ENCODE assay signal across 10 mouse cellular contexts in the genomic region with DNA sequence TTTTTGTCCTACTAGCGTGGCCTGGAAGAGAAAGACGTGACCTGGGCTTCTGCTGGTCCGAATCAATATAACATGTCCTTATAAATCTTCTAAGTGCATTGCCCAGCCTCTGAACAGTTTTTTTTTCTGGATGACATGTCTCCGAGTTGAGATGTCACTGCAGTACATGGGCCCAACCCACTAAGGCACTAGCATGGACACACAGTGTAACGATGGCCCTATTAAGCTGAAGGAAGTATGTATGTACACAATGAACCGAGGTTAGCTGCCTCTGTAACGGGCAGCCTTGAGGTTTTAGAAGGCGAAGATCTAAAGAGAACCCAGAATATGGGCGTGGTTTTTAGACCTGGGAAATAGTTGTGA. TPM values are rescaled to one million over a fixed set of nuclear protein-coding genes. Genes with fewer than 3 reads are reported as not detected.
DNase-seq lines count a peak whose midpoint lies in the region; ATAC-seq and TF ChIP-seq lines count a peak whose summit lies in the region.
"Had no signal": no experiment of that assay in that cellular context is flagged by ENCODE, and none has a peak within 500 bp of the region (broad histone marks: within the 10 kb centered on the region; RNA-seq: fewer than 3 reads in every experiment).

No protein-coding gene starts in this region.

- H3K27ac ChIP-seq in kidney, embryonic 15.5 days, result peak overlapping the region; percentile 94
- H3K27ac ChIP-seq in bone marrow macrophage, adult 2 months (ENCODE audit: insufficient read depth, low read depth, low read length), result peak overlapping the region; percentile 84
- peak overlapping the region; percentile 79; the same call in 1 of the 2 replicates for H3K27ac ChIP-seq in hindbrain, embryonic 12.5 days
- peak overlapping the region; percentile 76 for H3K27ac ChIP-seq in midbrain, embryonic 13.5 days

- TF ChIP-seq CTCF in bone marrow macrophage, adult 2 months (IDR thresholded peaks at IDR 0.05; ENCODE audit: low read depth, low read length), result no peak

- H3K4me2 ChIP-seq in kidney, embryonic 15.5 days, result peak overlapping the region; percentile 80
- H3K4me2 ChIP-seq in hindbrain, embryonic 12.5 days (replicated peaks), result peak overlapping the region; percentile 90
- H3K4me2 ChIP-seq in midbrain, embryonic 13.5 days (replicated peaks), result peak overlapping the region; percentile 94

- no peaks in the 10 kb centered on the region for H3K27me3 ChIP-seq in kidney, embryonic 15.5 days
- H3K27me3 ChIP-seq in hindbrain, embryonic 12.5 days, result no peaks in the 10 kb centered on the region
- no peaks in the 10 kb centered on the region for H3K27me3 ChIP-seq in midbrain, embryonic 13.5 days

- DNase-seq in kidney, postnatal 10 days, result no peak
- no peak for DNase-seq in yolk sac, embryonic 10.5 days (ENCODE audit: low spot score)
- no peak for DNase-seq in spleen, postnatal 10 days (ENCODE audit: low spot score in 2 of 2)
- no peak for DNase-seq in layer of hippocampus, adult 18-20 months (ENCODE audit: low spot score in 2 of 2)

- peak overlapping the region; percentile 91 for H3K4me3 ChIP-seq in kidney, embryonic 15.5 days (replicated peaks)
- H3K4me3 ChIP-seq in bone marrow macrophage, adult 2 months (ENCODE audit: insufficient read depth, low read length), result peak overlapping the region; percentile 78
- H3K4me3 ChIP-seq in hindbrain, embryonic 12.5 days, result peak overlapping the region; percentile 81
- peak overlapping the region; percentile 96 for H3K4me3 ChIP-seq in midbrain, embryonic 13.5 days (replicated peaks)

- TF ChIP-seq POLR2A in bone marrow macrophage, adult 2 months (IDR thresholded peaks at IDR 0.05; ENCODE audit: borderline replicate concordance, low read depth, low read length), result no peak

- WGBS in kidney, embryonic 15.5 days, result 8% methylated on average over 9 of the region's 9 CpGs
- 10% methylated on average over 9 of the region's 9 CpGs for WGBS in hindbrain, embryonic 12.5 days
- WGBS in midbrain, embryonic 13.5 days, result 9% methylated on average over 9 of the region's 9 CpGs

- no peaks in the 10 kb centered on the region for H3K9me3 ChIP-seq in kidney, embryonic 15.5 days (replicated peaks)
- H3K9me3 ChIP-seq in hindbrain, embryonic 12.5 days (replicated peaks), result no peaks in the 10 kb centered on the region
- no peaks in the 10 kb centered on the region for H3K9me3 ChIP-seq in midbrain, embryonic 13.5 days

- peaks cover 17% of the 10 kb centered on the region for H3K36me3 ChIP-seq in kidney, embryonic 15.5 days
- H3K36me3 ChIP-seq in hindbrain, embryonic 12.5 days, result peaks cover 8% of the 10 kb centered on the region; the same call in 1 of the 2 replicates
- peaks cover 11% of the 10 kb centered on the region for H3K36me3 ChIP-seq in midbrain, embryonic 13.5 days

- peak; percentile 34 for ATAC-seq in kidney, embryonic 15.5 days (replicated peaks; ENCODE audit: low FRiP score)
- peak; percentile 45 for ATAC-seq in hindbrain, embryonic 12.5 days (ENCODE audit: low FRiP score)
- ATAC-seq in midbrain, embryonic 13.5 days, result 0 out of 2 replicates have a peak, but pooled peaks have one; percentile 25

- peak overlapping the region; percentile 76 for H3K9ac ChIP-seq in kidney, embryonic 15.5 days
- peak overlapping the region; percentile 76 for H3K9ac ChIP-seq in hindbrain, embryonic 12.5 days
- peak overlapping the region; percentile 82 for H3K9ac ChIP-seq in midbrain, embryonic 13.5 days (replicated peaks)

- peaks cover 12% of the 10 kb centered on the region for H3K4me1 ChIP-seq in kidney, embryonic 15.5 days
- H3K4me1 ChIP-seq in bone marrow macrophage, adult 2 months (ENCODE audit: control insufficient read depth, insufficient read depth, low read length), result peaks cover 17% of the 10 kb centered on the region
- H3K4me1 ChIP-seq in hindbrain, embryonic 12.5 days, result peaks cover 15% of the 10 kb centered on the region
- peaks cover 17% of the 10 kb centered on the region for H3K4me1 ChIP-seq in midbrain, embryonic 13.5 days (replicated peaks)

RNA-seq across cellular contexts. Expression of gene Exoc1, which starts 0.6 kb away (rescaled TPM):
- polyA plus RNA-seq in kidney, embryonic 15.5 days (2015; fragmentation: Nextera tagmentation; extraction: Ambion mirVana), result 33.0 and 33.3 TPM in 2 replicates
- 48.8 and 57.5 TPM in 2 replicates for polyA plus RNA-seq in bone marrow macrophage, adult 2 months (2012; ENCODE audit: insufficient read depth, insufficient read length, missing spikeins)
- polyA plus RNA-seq in hindbrain, embryonic 12.5 days (2016; fragmentation: Nextera tagmentation; extraction: Ambion mirVana), result 58.1 and 61.1 TPM in 2 replicates
- 61.7 and 65.3 TPM in 2 replicates for polyA plus RNA-seq in midbrain, embryonic 13.5 days (2015; fragmentation: Nextera tagmentation; extraction: Ambion mirVana)
- 10 to 100 TPM; 57.2 to 58.5 TPM for total RNA-seq in layer of hippocampus, adult 18-20 months (2021)

RNA-seq across cellular contexts. Expression of gene Gm7271, which starts 45.8 kb away (rescaled TPM):
- polyA plus RNA-seq in kidney, embryonic 15.5 days (2015; fragmentation: Nextera tagmentation; extraction: Ambion mirVana), result not detected in 2 replicates
- not detected in 2 replicates for polyA plus RNA-seq in bone marrow macrophage, adult 2 months (2012; ENCODE audit: insufficient read depth, insufficient read length, missing spikeins)
- polyA plus RNA-seq in hindbrain, embryonic 12.5 days (2016; fragmentation: Nextera tagmentation; extraction: Ambion mirVana), result 0.70 and 3.2 TPM in 2 replicates
- polyA plus RNA-seq in midbrain, embryonic 13.5 days (2015; fragmentation: Nextera tagmentation; extraction: Ambion mirVana), result not detected in 2 replicates
- total RNA-seq in layer of hippocampus, adult 18-20 months (2021), result not detected
- total RNA-seq: layer of hippocampus, adult 8-10 months had no signal
- polyA plus RNA-seq: activated CD4-positive, CD25-positive, alpha-beta regulatory T cell, adult 4 months had no signal

RNA-seq across cellular contexts. Expression of gene Cep135, which starts 58.8 kb away (rescaled TPM):
- 7.3 TPM in 2 replicates for polyA plus RNA-seq in kidney, embryonic 15.5 days (2015; fragmentation: Nextera tagmentation; extraction: Ambion mirVana)
- polyA plus RNA-seq in bone marrow macrophage, adult 2 months (2012; ENCODE audit: insufficient read depth, insufficient read length, missing spikeins), result 8.7 and 9.2 TPM in 2 replicates
- 8.2 and 8.3 TPM in 2 replicates for polyA plus RNA-seq in hindbrain, embryonic 12.5 days (2016; fragmentation: Nextera tagmentation; extraction: Ambion mirVana)
- polyA plus RNA-seq in midbrain, embryonic 13.5 days (2015; fragmentation: Nextera tagmentation; extraction: Ambion mirVana), result 4.4 and 4.6 TPM in 2 replicates
- 1 to 10 TPM; 6.0 to 6.7 TPM for total RNA-seq in layer of hippocampus, adult 18-20 months (2021)
